Mouse (Mus musculus) embryonic facial prominence, embryonic 11.5 days (tissue): ENCODE measurements around the gene Pik3cg. TPM values are rescaled to one million over a fixed set of nuclear protein-coding genes. Genes with fewer than 3 reads are reported as not detected.
"Not testable (repeated sequence)": the region's sequence is repeated elsewhere in the genome, so short reads cannot be mapped to it uniquely, and the experiment has no call there.

Experiments used
- ATAC-seq: fragments of 200-750 bp; cut with Nextera tagmentation; replicated peaks from 2 replicates; pipeline ENCODE4 v1.8.0; 2017; ENCODE audit warnings: low read depth; ENCODE audit not compliant: insufficient number of reproducible peaks, low FRiP score, low TSS enrichment
- DNase-seq: peaks from one replicate; pipeline ENCODE4 v3.0.0-alpha.2; 2015; ENCODE audit warnings: low spot score
- H3K27ac ChIP-seq: fragments of 300-500 bp; sonication (generic); replicated peaks from 2 replicates; pipeline ENCODE4 v1.5.1; 2014; ENCODE audit warnings: mild to moderate bottlenecking, low read depth, low read length, control low read depth
- H3K27me3 ChIP-seq: fragments of 300-500 bp; sonication (generic); 2 replicates; pipeline ENCODE4 v1.6.1; 2014; ENCODE audit warnings: mild to moderate bottlenecking, low read length, moderate library complexity, mixed read lengths; ENCODE audit not compliant: control insufficient read depth, insufficient read depth
- H3K36me3 ChIP-seq: fragments of 300-500 bp; sonication (generic); replicated peaks from 2 replicates; pipeline ENCODE4 v1.6.1; 2014; ENCODE audit warnings: low read depth, mild to moderate bottlenecking, low read length, moderate library complexity, mixed read lengths; ENCODE audit not compliant: control insufficient read depth, insufficient read depth
- H3K4me1 ChIP-seq: fragments of 300-500 bp; sonication (generic); 2 replicates; pipeline ENCODE4 v1.6.1; 2014; ENCODE audit warnings: low read length, mixed read lengths; ENCODE audit not compliant: control insufficient read depth, insufficient read depth
- H3K4me2 ChIP-seq: fragments of 300-500 bp; sonication (generic); 2 replicates; pipeline ENCODE4 v1.6.1; 2014; ENCODE audit warnings: low read depth, mild to moderate bottlenecking, control low read depth, low read length, moderate library complexity
- H3K4me3 ChIP-seq: fragments of 300-500 bp; sonication (generic); 2 replicates; pipeline ENCODE4 v1.5.1; 2014; ENCODE audit warnings: low read depth, low read length, control low read depth
- H3K9ac ChIP-seq: fragments of 300-500 bp; sonication (generic); replicated peaks from 2 replicates; pipeline ENCODE4 v1.6.1; 2014; ENCODE audit warnings: mild to moderate bottlenecking, control low read depth, low read length
- H3K9me3 ChIP-seq: fragments of 300-500 bp; sonication (generic); replicated peaks from 2 replicates; pipeline ENCODE4 v1.6.1; 2016; ENCODE audit warnings: mild to moderate bottlenecking, low read length, inconsistent platforms, mixed read lengths; ENCODE audit not compliant: control insufficient read depth
- WGBS: fragments of 180-500 bp; shearing (Covaris S2); extraction: QIAGEN DNeasy Blood & Tissue Kit; methylation state at CpG from one replicate; pipeline ENCODE4 v1.1.7; 2014; 5-methylcytosine and 5-hydroxymethylcytosine counted together
- polyA plus RNA-seq: library from polyadenylated mRNA; unstranded; fragments of >200 nt; fragmentation: Nextera tagmentation; extraction: Ambion mirVana; gene quantifications from 2 replicates; pipeline ENCODE4 v1.2.1, GENCODE M21; 2014

Gene Pik3cg
- polyA plus RNA-seq = 1.6 and 1.8 TPM in 2 replicates

DNA sequence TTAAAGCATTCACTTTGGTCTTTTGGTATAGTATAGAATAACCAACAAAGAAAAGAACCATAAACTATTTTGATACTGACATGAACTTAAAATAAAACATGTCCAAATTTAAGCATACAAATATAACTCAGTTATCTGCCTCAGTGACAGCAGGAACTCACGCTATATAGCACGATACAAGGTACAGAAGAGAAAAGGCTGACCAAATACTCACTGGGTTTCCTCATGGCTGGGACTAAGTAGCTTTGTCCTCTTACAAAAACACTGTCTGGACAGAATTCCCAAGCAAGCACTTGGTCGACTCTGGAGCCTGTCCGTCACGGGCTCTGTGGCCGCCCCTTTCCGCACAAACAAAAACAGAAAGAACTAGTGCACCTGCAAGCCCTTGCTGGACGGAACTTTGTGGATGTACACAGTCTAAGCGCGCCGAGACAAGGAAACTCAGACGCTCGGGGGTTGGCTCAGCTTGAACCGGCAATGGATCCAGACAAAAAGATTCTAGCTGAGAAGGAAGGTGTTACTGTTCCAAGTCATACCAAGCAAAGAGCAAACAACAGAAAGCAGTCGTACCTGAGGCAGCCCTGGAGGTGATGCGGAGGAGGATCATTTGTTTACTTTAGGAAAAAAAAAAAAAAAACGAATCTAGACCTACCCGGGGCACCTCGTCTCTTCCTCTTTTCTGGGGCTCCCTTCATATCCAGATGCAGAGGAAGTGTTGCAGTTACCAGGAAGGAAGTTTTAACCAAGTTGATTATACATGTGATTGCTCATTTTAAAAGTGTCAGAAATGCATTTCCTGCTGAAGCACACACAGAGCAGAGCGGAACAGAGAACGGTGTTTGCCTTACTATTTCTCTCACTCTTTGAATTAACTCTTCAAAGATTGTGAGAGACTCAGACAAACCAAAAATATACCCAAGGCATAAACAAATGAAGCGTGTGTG lies at the start of gene Pik3cg:
TSS of gene Pik3cg (minus strand) at position 712 of the 944 bp plus-strand sequence.
- Histone ChIP-seq H3K9me3 (no peaks in the 10 kb centered on the region), H3K4me1 (no peaks in the 10 kb centered on the region), H3K36me3 (no peaks in the 10 kb centered on the region), H3K27ac (no peak within 1 kb of the TSS), H3K4me3 (no peak within 1 kb of the TSS), H3K9ac (no peak within 1 kb of the TSS), H3K27me3 (no peaks in the 10 kb centered on the region), H3K4me2 (no peak within 1 kb of the TSS)
- WGBS = 61% methylated on average over 22 of the region's 22 CpGs
- ATAC-seq (no peak), DNase-seq (peak; percentile 13)

- no peak overlapping the region for H3K9ac ChIP-seq
Observed at GRCm38 (mm10) chr12:32248483-32248882, 40.0 kb upstream of the Pik3cg start.

GRCm38 (mm10) chr12:32245566-32246233 lies 37.2 kb upstream of the Pik3cg start:
- H3K4me2 ChIP-seq = no peak overlapping the region
- H3K4me1 ChIP-seq = no peaks in the 10 kb centered on the region

More at GRCm38 (mm10) chr12:32248483-32248882, 40.0 kb upstream of the Pik3cg start:
- Histone ChIP-seq H3K9me3 (no peaks in the 10 kb centered on the region), H3K4me1 (no peaks in the 10 kb centered on the region), H3K27ac (no peak overlapping the region), H3K4me2 (no peak overlapping the region), H3K4me3 (no peak overlapping the region), H3K27me3 (no peaks in the 10 kb centered on the region), H3K36me3 (no peaks in the 10 kb centered on the region)
- 21% methylated on average over 2 of the region's 2 CpGs for WGBS
- DNase-seq (no peak), ATAC-seq (no peak)

GRCm38 (mm10) chr12:32243586-32243985 lies 35.1 kb upstream of the Pik3cg start:
- 82% methylated on average over 1 of the region's 1 CpGs for WGBS
- no peak overlapping the region for H3K9ac ChIP-seq
- H3K4me2 ChIP-seq = no peak overlapping the region
- DNase-seq (no peak), ATAC-seq (no peak; the same call in 1 of the 2 replicates)
- H3K9me3 ChIP-seq = no peaks in the 10 kb centered on the region
- H3K27ac ChIP-seq = no peak overlapping the region
- H3K4me3 ChIP-seq = no peak overlapping the region
- no peaks in the 10 kb centered on the region for H3K4me1 ChIP-seq
- H3K27me3 ChIP-seq = no peaks in the 10 kb centered on the region
- no peaks in the 10 kb centered on the region for H3K36me3 ChIP-seq

More at GRCm38 (mm10) chr12:32245566-32246233, 37.2 kb upstream of the Pik3cg start:
- Histone ChIP-seq H3K9me3 (no peaks in the 10 kb centered on the region), H3K27ac (no peak overlapping the region), H3K9ac (no peak overlapping the region), H3K4me3 (no peak overlapping the region), H3K36me3 (no peaks in the 10 kb centered on the region), H3K27me3 (no peaks in the 10 kb centered on the region)
- no peak for ATAC-seq
- 71% methylated on average over 5 of the region's 5 CpGs for WGBS
- peak; percentile 54 for DNase-seq

- not testable (repeated sequence) for H3K4me1 ChIP-seq, H3K9me3 ChIP-seq, H3K36me3 ChIP-seq, ATAC-seq, H3K27me3 ChIP-seq, H3K4me2 ChIP-seq, H3K27ac ChIP-seq, H3K9ac ChIP-seq, H3K4me3 ChIP-seq, DNase-seq
- WGBS = 91% methylated on average over 3 of the region's 3 CpGs
Observed at GRCm38 (mm10) chr12:32239134-32239533, 30.7 kb upstream of the Pik3cg start.

GRCm38 (mm10) chr12:32238433-32238832 lies 30.0 kb upstream of the Pik3cg start:
- H3K9me3 ChIP-seq = no peaks in the 10 kb centered on the region
- WGBS = 67% methylated on average over 5 of the region's 5 CpGs
- H3K27ac ChIP-seq = no peak overlapping the region
- H3K4me2 ChIP-seq = no peak overlapping the region
- H3K36me3 ChIP-seq = no peaks in the 10 kb centered on the region
- no peaks in the 10 kb centered on the region for H3K27me3 ChIP-seq
- no peak overlapping the region for H3K4me3 ChIP-seq
- DNase-seq = no peak
- H3K9ac ChIP-seq = no peak overlapping the region
- no peak for ATAC-seq
- H3K4me1 ChIP-seq = no peaks in the 10 kb centered on the region

- Histone ChIP-seq H3K9me3 (no peaks in the 10 kb centered on the region), H3K4me2 (no peak overlapping the region), H3K4me1 (no peaks in the 10 kb centered on the region), H3K27me3 (no peaks in the 10 kb centered on the region), H3K4me3 (no peak overlapping the region), H3K9ac (no peak overlapping the region), H3K27ac (no peak overlapping the region), H3K36me3 (no peaks in the 10 kb centered on the region)
- WGBS = 40% methylated on average over 5 of the region's 5 CpGs
- no peak for DNase-seq
- no peak for ATAC-seq
Observed at GRCm38 (mm10) chr12:32237839-32238238, 29.4 kb upstream of the Pik3cg start.

DNA sequence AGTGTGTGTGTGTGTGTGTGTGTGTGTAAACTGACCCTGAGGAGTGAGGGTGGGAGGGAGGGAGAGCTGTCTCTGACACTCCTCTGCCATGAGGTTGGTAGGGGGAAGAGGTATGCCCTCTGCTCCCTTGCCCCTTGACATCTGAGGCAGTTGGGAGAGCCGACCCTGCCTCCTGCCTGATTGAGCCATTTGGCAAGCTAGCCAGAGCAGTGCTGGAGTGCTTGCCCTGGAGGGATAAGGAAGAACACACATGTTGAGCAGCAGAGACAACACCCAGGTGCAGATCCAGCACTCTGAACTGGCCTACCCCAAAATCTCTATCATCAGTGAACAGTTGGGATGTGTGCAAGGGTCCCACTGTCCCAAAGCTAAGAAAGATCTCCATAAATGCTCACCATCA lies 28.7 kb upstream of the Pik3cg start:
- Histone ChIP-seq H3K9me3 (no peaks in the 10 kb centered on the region), H3K4me2 (no peak overlapping the region), H3K4me1 (no peaks in the 10 kb centered on the region), H3K36me3 (no peaks in the 10 kb centered on the region), H3K4me3 (no peak overlapping the region), H3K27ac (no peak overlapping the region), H3K27me3 (no peaks in the 10 kb centered on the region), H3K9ac (no peak overlapping the region)
- DNase-seq = no peak
- 33% methylated on average over 1 of the region's 1 CpGs for WGBS
- ATAC-seq = no peak
